Mouse (Mus musculus): ENCODE data around the gene Ntan1.
"Not testable (repeated sequence)": the region's sequence is repeated elsewhere in the genome, so short reads cannot be mapped to it uniquely, and the experiment has no call there.

The Ntan1 gene

DNA sequence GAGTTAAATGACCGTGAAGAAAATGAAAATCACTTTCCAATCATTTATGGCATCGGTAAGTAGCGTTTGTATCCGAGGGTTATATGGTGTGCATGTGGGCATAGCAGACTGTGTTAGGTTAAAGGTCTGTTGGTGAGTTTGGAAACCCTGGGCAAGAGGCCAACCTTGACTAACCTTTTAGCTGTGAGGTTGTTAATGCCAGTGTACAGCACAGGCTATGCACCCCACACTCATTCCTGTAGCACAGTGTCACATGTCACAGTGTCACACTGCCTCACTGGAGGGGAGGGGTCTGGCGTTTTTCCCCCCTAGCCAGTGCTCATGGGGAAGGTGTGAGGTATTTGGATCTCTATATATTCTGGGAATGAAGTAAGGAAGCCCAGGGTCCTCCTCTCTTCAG is 13.0 kb downstream of the Ntan1 start:
- DNase-seq (ENCODE audit: low read depth) = no peak

GRCm38 (mm10) chr16:13834382-13834781 is 15.7 kb downstream of the Ntan1 start:
- no peak for DNase-seq (ENCODE audit: low read depth)

DNA sequence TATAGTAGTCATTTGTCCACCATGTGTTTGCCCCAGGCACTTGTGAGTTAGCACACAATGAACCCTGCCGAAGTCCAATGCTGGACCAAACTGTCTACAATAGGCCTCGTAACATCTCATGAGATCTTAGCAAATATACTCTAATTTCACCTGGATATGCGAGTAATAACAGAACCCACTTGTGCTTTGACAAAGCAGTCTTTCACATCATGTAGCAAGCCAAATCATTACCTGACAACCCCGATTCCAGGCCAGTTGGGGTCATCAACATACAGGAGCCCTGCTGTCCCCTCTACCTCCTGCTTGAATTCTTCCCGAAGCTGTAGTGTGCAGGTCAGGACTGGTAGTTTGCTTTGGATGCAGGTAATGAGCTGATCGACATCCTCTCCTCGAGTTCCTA is 21.4 kb downstream of the Ntan1 start:
- no peak for DNase-seq (ENCODE audit: low read depth)

DNA sequence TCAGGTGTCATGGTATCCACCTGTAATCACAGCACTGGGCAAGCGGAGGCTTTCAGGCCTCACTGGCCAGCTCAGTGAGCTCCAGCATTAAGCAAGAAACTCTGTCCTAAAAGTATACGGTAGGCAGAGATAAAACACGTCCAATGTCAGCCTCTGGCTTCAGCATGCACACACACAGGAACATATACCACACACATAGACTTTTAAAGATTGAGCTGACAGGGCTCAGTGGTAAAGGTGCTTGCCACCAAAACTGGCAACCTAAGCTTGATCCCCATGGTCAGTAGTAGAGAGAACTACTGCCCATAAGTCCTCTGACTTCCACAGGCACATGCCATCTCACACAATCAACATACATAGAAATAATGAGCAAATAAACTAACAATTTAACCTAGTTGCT is 22.3 kb downstream of the Ntan1 start:
- no peak for DNase-seq (ENCODE audit: low read depth)

DNA sequence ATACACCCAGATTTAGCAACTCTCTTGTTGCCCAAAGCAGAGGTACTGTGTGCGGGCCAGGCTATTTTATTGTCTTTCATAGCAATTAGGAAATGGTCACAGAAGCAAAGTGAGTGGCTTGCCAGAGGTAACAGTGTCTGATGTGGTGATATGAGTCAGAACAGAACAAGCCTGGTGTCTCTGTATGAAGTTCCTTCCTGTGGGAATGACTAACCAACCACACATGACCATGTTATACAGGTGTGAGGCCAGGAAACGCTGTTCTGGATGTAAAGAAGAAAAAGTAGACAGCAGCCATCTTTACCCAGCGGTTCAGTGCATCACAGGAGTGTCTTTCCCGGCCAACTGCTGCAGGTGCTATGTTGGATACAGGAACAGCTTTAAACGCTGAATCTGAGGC is 26.4 kb downstream of the Ntan1 start:
- no peak for DNase-seq (ENCODE audit: low read depth)

- DNase-seq (ENCODE audit: low read depth) = no peak
These were observed 28.0 kb downstream of the Ntan1 start for GRCm38 (mm10) chr16:13846675-13847074.

DNA sequence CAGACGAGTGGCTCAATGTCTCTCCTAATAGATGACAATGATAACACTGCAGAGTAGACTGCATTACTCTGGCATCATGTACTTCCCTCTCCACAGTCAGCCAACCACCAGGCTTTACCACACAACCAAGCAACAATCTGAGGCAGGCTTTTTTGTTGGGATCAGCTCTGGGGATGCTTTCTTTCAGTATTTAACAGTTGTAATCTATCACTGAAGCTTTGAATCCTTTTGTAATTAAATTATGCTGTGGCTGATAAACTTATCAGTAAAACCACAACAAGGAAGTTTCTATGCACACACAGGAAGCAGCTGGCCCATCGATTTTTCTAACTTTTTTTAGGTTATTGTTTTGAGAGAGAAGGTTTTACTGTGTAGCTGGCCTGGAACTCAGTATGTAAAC is 29.7 kb downstream of the Ntan1 start:
- no peak for DNase-seq (ENCODE audit: low read depth)

- no peak for DNase-seq (ENCODE audit: low read depth)
These were observed 32.8 kb downstream of the Ntan1 start for GRCm38 (mm10) chr16:13851446-13851845.

DNA sequence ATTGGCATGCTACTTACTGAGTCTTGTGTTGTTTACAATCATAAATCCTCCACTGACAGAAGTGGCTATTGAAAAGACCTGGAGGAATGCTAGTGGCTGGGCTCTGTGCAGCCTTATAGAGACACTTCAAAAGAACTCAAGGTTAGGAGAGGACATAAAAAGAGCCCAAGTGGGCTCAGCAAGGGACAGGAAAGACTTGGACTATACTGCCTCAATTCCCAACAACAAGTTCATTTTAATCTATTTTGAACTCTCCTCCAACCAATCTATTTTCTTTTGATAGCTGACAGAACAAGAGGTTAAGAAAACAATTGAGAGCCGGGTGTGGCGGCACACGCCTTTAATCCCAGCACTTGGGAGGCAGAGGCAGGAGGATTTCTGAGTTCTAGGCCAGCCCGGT is 35.2 kb downstream of the Ntan1 start:
- no peak for DNase-seq (ENCODE audit: low read depth)

GRCm38 (mm10) chr16:13866076-13866475 is 47.4 kb downstream of the Ntan1 start:
- DNase-seq (ENCODE audit: low read depth) = no peak

- DNase-seq (ENCODE audit: low read depth) = no peak
These were observed 48.0 kb downstream of the Ntan1 start for GRCm38 (mm10) chr16:13866616-13867015.

DNA sequence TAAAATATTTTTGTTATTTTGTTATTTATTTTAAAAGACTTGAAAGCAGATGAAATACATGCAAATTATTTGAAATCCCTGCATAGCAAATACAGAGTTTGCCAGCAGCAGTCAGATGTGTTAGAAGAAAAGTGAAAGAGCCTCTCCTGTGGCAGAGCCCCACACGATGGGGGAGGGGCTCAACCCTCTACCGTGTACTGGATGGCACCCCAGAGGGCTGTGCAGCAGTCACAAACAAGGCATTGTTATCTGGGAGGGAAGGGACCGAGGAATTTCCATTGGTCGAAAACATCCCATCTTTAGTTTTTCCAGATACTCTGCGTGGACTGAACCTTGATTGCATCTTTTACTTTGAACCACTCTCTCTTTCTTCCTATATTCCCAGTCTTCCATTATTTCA is 48.8 kb downstream of the Ntan1 start:
- DNase-seq (ENCODE audit: low read depth) = not testable (repeated sequence)

DNA sequence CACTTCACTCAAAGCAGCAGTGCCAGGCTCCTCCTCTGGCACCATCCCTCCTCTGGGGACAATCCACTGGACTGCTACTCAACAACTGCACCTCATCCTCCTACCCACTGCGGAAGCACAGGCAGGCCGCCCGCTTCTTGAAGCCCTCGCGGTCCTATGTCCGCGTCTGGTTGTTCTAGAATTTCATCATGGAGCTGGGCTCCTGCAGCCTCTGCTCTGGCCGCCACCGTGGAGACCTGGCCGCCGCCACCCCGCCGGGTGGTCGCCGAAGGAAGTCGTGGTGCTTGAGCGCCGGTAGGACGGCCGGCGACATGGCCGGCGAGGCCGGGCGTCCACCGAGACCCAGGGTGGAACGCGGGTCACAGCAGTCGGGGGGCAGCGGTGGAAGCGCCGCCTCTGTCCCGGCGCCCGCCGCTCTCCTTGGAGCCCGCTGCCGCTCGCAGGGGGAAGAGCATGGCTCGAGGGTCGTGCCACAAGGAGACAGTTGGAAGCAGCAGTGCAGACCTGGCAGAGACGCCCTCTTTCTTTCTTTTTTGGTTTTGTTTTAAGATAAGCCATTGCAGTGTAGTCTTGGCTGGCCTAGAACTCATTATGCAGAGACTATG is 49.4 kb downstream of the Ntan1 start:
- DNase-seq (ENCODE audit: low read depth) = no peak

DNA sequence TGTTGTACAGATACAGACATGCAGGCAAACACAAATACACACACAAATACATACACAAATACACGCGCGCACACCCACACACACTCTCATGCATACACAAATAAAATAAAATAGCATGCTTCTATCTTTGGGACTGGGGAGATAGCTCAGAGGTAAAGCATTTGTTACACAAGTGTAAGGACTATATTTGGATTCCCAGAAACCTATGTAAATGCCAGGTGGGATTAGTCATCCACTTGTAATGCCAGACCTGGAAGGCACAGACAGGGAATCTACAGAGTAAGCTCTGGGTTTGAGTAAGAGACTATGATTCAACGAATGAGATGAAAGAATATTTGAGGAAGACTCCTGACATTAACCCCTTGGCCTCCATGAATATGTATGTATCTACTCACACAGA is 56.8 kb downstream of the Ntan1 start:
- DNase-seq (ENCODE audit: low read depth) = no peak

- no peak for DNase-seq (ENCODE audit: low read depth)
These were observed 64.6 kb downstream of the Ntan1 start for GRCm38 (mm10) chr16:13883094-13883774.

Data from fibroblast of lung, adult 2 months (primary cell).